Mouse (Mus musculus) embryonic facial prominence, embryonic 14.5 days (tissue): ENCODE results near the gene Gprc5d. TPM values are rescaled to one million over a fixed set of nuclear protein-coding genes. Genes with fewer than 3 reads are reported as not detected.

Experiments used
- ATAC-seq: fragments of 200-750 bp; cut with Nextera tagmentation; 2 replicates; pipeline ENCODE4 v1.8.0; 2017; ENCODE audit warnings: low read depth, moderate number of reproducible peaks, moderate TSS enrichment
- DNase-seq: peaks from one replicate; pipeline ENCODE4 v3.0.0-alpha.2; 2015; ENCODE audit warnings: low spot score
- H3K27ac ChIP-seq: fragments of 300-500 bp; sonication (generic); replicated peaks from 2 replicates; pipeline ENCODE4 v1.5.1; 2014; ENCODE audit warnings: low read depth, mild to moderate bottlenecking, low read length, moderate library complexity
- H3K27me3 ChIP-seq: fragments of 300-500 bp; sonication (generic); replicated peaks from 2 replicates; pipeline ENCODE4 v1.6.1; 2014; ENCODE audit warnings: low read length; ENCODE audit not compliant: control insufficient read depth, insufficient read depth
- H3K36me3 ChIP-seq: fragments of 300-500 bp; sonication (generic); 2 replicates; pipeline ENCODE4 v1.6.1; 2014; ENCODE audit warnings: low read length, mixed read lengths; ENCODE audit not compliant: control insufficient read depth, insufficient read depth
- H3K4me1 ChIP-seq: fragments of 300-500 bp; sonication (generic); 2 replicates; pipeline ENCODE4 v1.6.1; 2014; ENCODE audit warnings: antibody characterized with exemption, low read length; ENCODE audit not compliant: control insufficient read depth, insufficient read depth
- H3K4me2 ChIP-seq: fragments of 300-500 bp; sonication (generic); 2 replicates; pipeline ENCODE4 v1.6.1; 2014; ENCODE audit warnings: low read depth, mild to moderate bottlenecking, low read length, moderate library complexity, mixed read lengths
- H3K4me3 ChIP-seq: fragments of 300-500 bp; sonication (generic); 2 replicates; pipeline ENCODE4 v1.5.1; 2014; ENCODE audit warnings: low read depth, mild to moderate bottlenecking, low read length
- H3K9ac ChIP-seq: fragments of 300-500 bp; sonication (generic); 2 replicates; pipeline ENCODE4 v1.6.1; 2014; ENCODE audit warnings: low read depth, mild to moderate bottlenecking, low read length, moderate library complexity, mixed read lengths
- H3K9me3 ChIP-seq: fragments of 300-500 bp; sonication (generic); 2 replicates; pipeline ENCODE4 v1.6.1; 2016; ENCODE audit warnings: low read length; ENCODE audit not compliant: control insufficient read depth
- WGBS: fragments of 180-500 bp; shearing (Covaris S2); extraction: QIAGEN DNeasy Blood & Tissue Kit; methylation state at CpG from one replicate; pipeline ENCODE4 v1.1.7; 2014; 5-methylcytosine and 5-hydroxymethylcytosine counted together
- polyA plus RNA-seq: library from polyadenylated mRNA; unstranded; fragments of >200 nt; fragmentation: Nextera tagmentation; extraction: Ambion mirVana; gene quantifications from 2 replicates; pipeline ENCODE4 v1.2.1, GENCODE M21; 2014

Gprc5d gene
- polyA plus RNA-seq, 1 experiment from 2014 or later, result 0.21 TPM

DNA sequence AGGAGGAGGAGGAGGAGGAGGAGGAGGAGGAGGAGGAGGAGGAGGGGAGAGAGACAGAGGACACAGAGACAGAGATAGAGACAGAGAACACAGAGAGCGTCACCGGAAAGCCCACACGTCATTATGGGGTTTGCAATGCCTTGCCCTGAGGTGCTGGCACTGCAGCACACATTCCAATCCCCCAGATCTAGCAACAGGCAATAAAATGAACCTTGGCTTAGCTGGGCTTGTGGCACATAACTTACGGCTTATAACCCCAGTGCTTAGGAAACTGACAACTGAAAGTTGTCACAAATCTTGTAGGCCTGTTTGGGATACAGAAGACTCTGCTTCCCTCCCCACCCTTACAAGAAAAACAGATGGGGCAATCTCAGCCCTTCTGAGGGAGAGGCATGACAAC is 27.4 kb downstream of the Gprc5d start:
- no peak for DNase-seq
- Histone ChIP-seq H3K27me3 (no peaks in the 10 kb centered on the region), H3K4me1 (no peaks in the 10 kb centered on the region; the same call in 1 of the 2 replicates), H3K9ac (no peak overlapping the region), H3K4me2 (no peak overlapping the region), H3K36me3 (no peaks in the 10 kb centered on the region), H3K9me3 (no peaks in the 10 kb centered on the region), H3K4me3 (no peak overlapping the region), H3K27ac (no peak overlapping the region)
- 50% methylated on average over 4 of the region's 4 CpGs for WGBS
- no peak for ATAC-seq

DNA sequence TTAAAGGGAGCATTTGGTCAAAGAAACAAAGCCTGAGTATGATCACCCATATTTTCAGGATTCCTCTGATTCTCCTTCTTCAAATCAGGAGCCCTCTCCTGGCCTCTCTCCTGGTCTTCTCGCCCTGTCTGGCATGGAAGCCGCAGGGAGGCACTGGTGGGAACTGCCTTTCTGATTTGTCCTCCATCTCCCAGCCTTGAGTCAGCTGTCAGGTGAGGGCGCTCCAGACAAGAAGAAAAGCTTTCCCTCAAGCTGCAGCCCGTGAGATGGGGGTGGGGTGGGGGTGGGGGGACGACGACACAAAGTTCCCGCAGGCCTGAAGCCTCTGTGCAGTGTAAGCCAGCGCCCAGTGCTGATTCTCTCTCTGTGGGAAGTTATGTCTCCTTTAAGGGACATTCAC is 28.3 kb downstream of the Gprc5d start:
- no peaks in the 10 kb centered on the region for H3K27me3 ChIP-seq
- WGBS, result 26% methylated on average over 8 of the region's 8 CpGs
- no peaks in the 10 kb centered on the region for H3K9me3 ChIP-seq
- no peaks in the 10 kb centered on the region; the same call in 1 of the 2 replicates for H3K4me1 ChIP-seq
- no peaks in the 10 kb centered on the region for H3K36me3 ChIP-seq
- H3K9ac ChIP-seq, result no peak overlapping the region
- no peak for ATAC-seq
- DNase-seq, result no peak
- H3K27ac ChIP-seq, result no peak overlapping the region
- no peak overlapping the region for H3K4me3 ChIP-seq
- no peak overlapping the region for H3K4me2 ChIP-seq

DNA sequence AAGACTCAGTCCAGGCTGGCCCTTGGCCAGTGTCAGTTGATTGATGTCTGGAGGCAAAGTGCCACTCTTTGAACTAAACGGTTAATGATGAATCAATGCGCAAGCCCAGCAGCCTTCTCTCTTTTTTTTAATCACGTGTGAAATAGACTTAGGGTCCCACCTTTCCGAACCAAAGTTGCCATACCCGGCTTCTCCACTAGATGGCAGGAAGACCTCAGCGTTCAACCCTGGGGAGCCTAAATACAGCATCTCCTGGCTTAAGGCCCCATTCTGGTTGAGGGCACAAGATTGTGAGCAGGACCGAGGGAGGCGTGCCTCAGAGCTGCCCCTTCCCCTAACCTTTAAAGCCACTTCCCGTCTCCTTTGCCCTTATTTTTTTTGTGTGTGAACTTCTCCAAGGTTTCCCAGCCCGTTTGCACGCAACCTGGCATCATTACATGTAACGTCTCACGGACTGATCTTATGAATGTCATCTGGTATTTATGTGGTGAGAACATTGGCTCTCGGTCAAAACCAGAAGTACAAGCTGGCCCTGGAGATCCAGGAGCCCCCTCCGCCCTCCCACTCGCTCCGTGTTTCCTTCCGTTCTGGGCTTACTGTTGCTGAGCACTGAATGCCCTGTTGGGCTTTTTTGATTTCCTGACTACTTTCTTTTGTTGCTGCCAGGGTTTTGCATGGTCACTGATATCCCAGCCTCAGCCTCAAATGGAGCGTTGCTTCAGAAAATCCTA is 30.2 kb downstream of the Gprc5d start:
- no peaks in the 10 kb centered on the region for H3K9me3 ChIP-seq
- no peaks in the 10 kb centered on the region for H3K27me3 ChIP-seq
- WGBS, result 12% methylated on average over 19 of the region's 19 CpGs
- peak overlapping the region; percentile 20; the same call in 1 of the 2 replicates for H3K9ac ChIP-seq
- peak overlapping the region; percentile 52 for H3K4me2 ChIP-seq
- peak overlapping the region; percentile 59; the same call in 1 of the 2 replicates for H3K27ac ChIP-seq
- peak overlapping the region; percentile 17 for H3K4me3 ChIP-seq
- H3K36me3 ChIP-seq, result no peaks in the 10 kb centered on the region
- no peaks in the 10 kb centered on the region; the same call in 1 of the 2 replicates for H3K4me1 ChIP-seq
- DNase-seq, result peak; percentile 91
- ATAC-seq, result peak; percentile 91

DNA sequence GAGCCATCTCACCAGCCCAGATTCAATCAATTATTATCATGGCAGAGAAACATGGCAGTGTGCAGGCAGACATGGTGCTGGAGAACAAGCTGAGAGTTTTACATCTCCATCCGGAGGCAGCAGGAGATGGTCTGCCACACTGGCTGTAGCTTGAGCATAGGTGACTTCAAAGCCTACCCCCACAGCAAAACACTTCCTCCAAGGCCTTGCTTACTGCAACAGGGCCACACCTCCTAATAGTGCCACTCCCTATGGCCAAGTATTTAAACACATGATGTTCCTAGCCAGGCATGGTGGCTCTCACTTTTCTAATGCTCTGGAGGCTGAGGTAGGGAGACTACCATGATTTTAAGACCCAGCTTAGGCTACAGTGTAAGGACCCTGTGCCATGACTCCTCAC is 32.4 kb downstream of the Gprc5d start:
- DNase-seq (no peak), ATAC-seq (no peak)
- Histone ChIP-seq H3K27me3 (no peaks in the 10 kb centered on the region), H3K9me3 (no peaks in the 10 kb centered on the region), H3K9ac (no peak overlapping the region), H3K4me2 (no peak overlapping the region), H3K27ac (no peak overlapping the region), H3K4me1 (no peaks in the 10 kb centered on the region; the same call in 1 of the 2 replicates), H3K36me3 (no peaks in the 10 kb centered on the region), H3K4me3 (no peak overlapping the region)
- WGBS, result 79% methylated on average over 1 of the region's 1 CpGs

DNA sequence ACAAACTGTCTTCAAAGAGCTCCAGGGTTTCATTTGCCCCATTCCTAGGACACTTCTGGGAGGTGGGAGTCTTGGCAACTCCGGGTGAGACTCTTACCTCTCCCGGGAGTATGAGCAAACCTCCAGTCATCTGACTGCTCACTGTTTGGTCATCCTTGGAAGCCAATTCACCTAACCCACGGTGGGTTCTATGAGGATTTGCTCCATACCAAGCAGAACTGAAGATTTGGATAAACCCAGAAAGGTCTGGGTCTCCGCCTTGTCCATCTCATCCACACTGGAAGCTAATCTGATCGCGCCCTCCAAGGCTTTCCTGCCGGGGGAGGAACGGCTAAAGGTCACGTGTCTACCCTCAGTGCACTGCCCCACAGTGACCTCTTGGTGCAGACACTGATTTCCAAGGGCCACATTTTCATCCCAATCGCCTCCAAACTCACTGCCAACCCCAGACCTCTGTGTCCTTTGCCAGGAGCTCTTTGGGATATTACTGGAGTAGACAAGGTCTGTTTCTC is 34.0 kb downstream of the Gprc5d start:
- Histone ChIP-seq H3K4me2 (no peak overlapping the region), H3K36me3 (no peaks in the 10 kb centered on the region), H3K4me3 (no peak overlapping the region), H3K27me3 (no peaks in the 10 kb centered on the region), H3K9ac (no peak overlapping the region), H3K4me1 (no peaks in the 10 kb centered on the region; the same call in 1 of the 2 replicates), H3K9me3 (no peaks in the 10 kb centered on the region), H3K27ac (no peak overlapping the region)
- ATAC-seq, result no peak
- no peak for DNase-seq
- 73% methylated on average over 10 of the region's 10 CpGs for WGBS

DNA sequence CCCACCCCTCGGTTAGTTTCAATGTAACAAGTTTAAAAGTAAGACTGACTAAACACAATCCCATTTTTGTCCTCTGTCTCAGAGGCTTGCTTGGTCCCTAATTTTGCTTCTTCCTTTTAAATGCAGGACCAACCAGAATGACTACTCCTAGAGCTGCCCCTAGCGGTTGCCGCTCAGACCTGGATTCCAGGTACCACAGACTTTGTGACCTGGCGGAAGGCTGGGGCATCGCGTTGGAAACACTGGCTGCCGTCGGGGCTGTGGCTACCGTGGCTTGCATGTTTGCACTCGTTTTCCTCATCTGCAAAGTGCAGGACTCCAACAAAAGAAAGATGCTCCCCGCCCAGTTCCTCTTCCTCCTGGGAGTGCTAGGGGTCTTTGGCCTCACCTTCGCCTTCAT is 39.7 kb downstream of the Gprc5d start:
- H3K4me3 ChIP-seq, result no peak overlapping the region
- no peak overlapping the region for H3K9ac ChIP-seq
- H3K9me3 ChIP-seq, result no peaks in the 10 kb centered on the region
- no peak overlapping the region for H3K4me2 ChIP-seq
- ATAC-seq (no peak), DNase-seq (no peak)
- 48% methylated on average over 12 of the region's 12 CpGs for WGBS
- H3K27ac ChIP-seq, result no peak overlapping the region
- no peaks in the 10 kb centered on the region for H3K27me3 ChIP-seq
- H3K4me1 ChIP-seq, result no peaks in the 10 kb centered on the region
- H3K36me3 ChIP-seq, result no peaks in the 10 kb centered on the region

DNA sequence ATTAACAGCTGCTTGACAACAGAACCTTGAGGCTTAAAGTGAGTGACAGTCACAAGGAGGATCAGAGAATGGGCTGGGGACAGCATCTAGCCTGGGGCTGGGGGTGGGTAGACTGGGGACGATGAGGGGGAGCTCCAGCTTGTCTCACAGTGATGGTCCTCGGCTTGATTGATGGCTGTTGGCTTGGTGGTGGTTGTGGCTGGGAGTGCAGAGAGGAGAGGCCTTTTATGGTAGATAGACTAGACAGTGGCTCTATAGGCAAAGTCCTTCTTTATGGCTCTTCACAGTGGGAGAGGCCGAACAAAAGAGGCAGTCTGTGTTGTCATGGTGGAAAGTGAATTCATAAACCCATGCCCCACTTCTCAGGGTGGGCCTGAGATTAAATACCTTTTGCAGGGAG is 41.9 kb downstream of the Gprc5d start:
- Histone ChIP-seq H3K4me1 (no peaks in the 10 kb centered on the region), H3K4me2 (no peak overlapping the region), H3K27ac (no peak overlapping the region), H3K36me3 (no peaks in the 10 kb centered on the region), H3K9ac (no peak overlapping the region), H3K9me3 (no peaks in the 10 kb centered on the region), H3K27me3 (no peaks in the 10 kb centered on the region), H3K4me3 (no peak overlapping the region)
- ATAC-seq (no peak), DNase-seq (no peak)
- WGBS, result 43% methylated on average over 3 of the region's 3 CpGs

DNA sequence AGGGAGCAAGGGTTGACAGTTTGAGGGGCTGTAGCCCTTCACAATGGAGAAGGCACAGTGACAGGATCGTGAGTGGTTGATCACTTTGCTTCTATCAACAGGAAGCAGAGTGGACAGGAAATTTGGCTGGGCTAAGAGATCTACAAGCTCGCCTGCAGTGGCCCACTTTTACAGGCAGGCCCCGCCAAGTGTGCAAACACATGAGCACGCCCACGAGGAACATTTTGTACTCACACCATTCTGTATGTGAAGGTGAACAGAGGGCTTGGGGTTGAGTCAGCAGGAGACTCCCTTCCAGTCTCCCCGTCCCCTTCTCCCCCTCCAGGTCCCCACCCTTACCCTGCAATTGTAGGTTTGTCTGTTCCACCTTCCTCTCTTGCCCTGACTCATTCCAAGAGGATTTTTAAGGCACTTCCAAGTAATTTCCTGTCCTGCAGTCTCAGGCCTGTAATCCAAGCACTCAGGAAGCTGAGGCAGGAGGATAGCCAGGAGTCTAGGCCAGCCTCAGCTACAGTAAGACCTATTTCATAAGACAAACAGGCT is 43.6 kb downstream of the Gprc5d start:
- Histone ChIP-seq H3K4me1 (no peaks in the 10 kb centered on the region), H3K4me3 (no peak overlapping the region), H3K4me2 (no peak overlapping the region), H3K36me3 (no peaks in the 10 kb centered on the region), H3K27me3 (no peaks in the 10 kb centered on the region), H3K9ac (no peak overlapping the region), H3K27ac (no peak overlapping the region), H3K9me3 (no peaks in the 10 kb centered on the region)
- ATAC-seq (no peak), DNase-seq (no peak)
- 77% methylated on average over 6 of the region's 6 CpGs for WGBS

DNA sequence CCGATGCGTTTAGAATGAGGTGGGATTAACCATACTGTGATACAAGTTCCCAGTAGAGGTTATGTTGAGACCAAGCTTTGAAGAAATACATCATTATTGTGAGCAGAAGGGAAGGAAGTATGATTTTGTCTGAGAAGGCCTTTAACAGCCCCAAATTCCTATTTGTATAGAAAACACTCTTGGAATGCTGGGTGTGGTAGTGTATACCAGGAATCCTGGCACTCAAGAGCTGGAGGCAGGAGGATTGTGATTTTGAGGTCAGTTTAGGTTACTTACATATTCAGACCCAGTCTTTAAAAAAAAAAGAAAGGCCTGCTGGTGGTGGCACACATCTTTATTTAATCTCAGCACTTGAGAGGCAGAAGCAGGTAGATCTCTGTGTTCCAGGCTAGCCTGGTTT is 47.7 kb downstream of the Gprc5d start:
- no peak for ATAC-seq
- 85% methylated on average over 2 of the region's 2 CpGs for WGBS

More for the DNA sequence above, 47.7 kb downstream of the Gprc5d start:
- no peak overlapping the region for H3K4me3 ChIP-seq
- no peaks in the 10 kb centered on the region for H3K27me3 ChIP-seq
- no peak overlapping the region for H3K4me2 ChIP-seq
- no peaks in the 10 kb centered on the region for H3K9me3 ChIP-seq
- H3K36me3 ChIP-seq, result no peaks in the 10 kb centered on the region
- DNase-seq, result no peak
- no peak overlapping the region for H3K9ac ChIP-seq
- no peaks in the 10 kb centered on the region; the same call in 1 of the 2 replicates for H3K4me1 ChIP-seq
- no peak overlapping the region for H3K27ac ChIP-seq
